Mouse (Mus musculus) ES-Bruce4 (cell line): Measurements from ENCODE around the gene Kifc1.
"Not testable (repeated sequence)": the region's sequence is repeated elsewhere in the genome, so short reads cannot be mapped to it uniquely, and the experiment has no call there.

ENCODE experiments used
- CTCF ChIP-seq: IDR thresholded peaks from one replicate; pipeline ENCODE4 v1.8.1; 2011; ENCODE audit warnings: low read depth, low read length
- POLR2A ChIP-seq: IDR thresholded peaks from one replicate; pipeline ENCODE4 v1.8.1; 2011; ENCODE audit warnings: low read length; ENCODE audit not compliant: insufficient read depth

GRCm38 (mm10) chr17:33904835-33905234 lies 14.4 kb upstream of the Kifc1 start, which contains the start of gene Platr17:
- not testable (repeated sequence) for TF ChIP-seq CTCF, POLR2A
